Mouse (Mus musculus) ES-Bruce4 (cell line): ENCODE results near the gene Phactr1. TPM values are rescaled to one million over a fixed set of nuclear protein-coding genes. Genes with fewer than 3 reads are reported as not detected.

Source experiments
- H3K27ac ChIP-seq: 2 replicates; pipeline ENCODE4 v1.5.1; 2012; ENCODE audit warnings: low read length, inconsistent platforms; ENCODE audit not compliant: insufficient read depth
- H3K27me3 ChIP-seq: 2 replicates; pipeline ENCODE4 v1.6.1; 2012; ENCODE audit warnings: mild to moderate bottlenecking, low read length, inconsistent platforms; ENCODE audit not compliant: control insufficient read depth, poor library complexity, insufficient read depth, severe bottlenecking
- H3K36me3 ChIP-seq: 2 replicates; pipeline ENCODE4 v1.6.1; 2012; ENCODE audit warnings: inconsistent platforms, mild to moderate bottlenecking, low read length, moderate library complexity; ENCODE audit not compliant: control insufficient read depth, poor library complexity, insufficient read depth, severe bottlenecking
- H3K4me1 ChIP-seq: one replicate; pipeline ENCODE4 v1.8.1; 2011; ENCODE audit warnings: low read length; ENCODE audit not compliant: control insufficient read depth, insufficient read depth
- H3K4me3 ChIP-seq: 2 replicates; pipeline ENCODE4 v1.5.1; 2011; ENCODE audit warnings: low read depth, mild to moderate bottlenecking, low read length
- H3K9ac ChIP-seq: 2 replicates; pipeline ENCODE4 v1.6.1; 2012; ENCODE audit warnings: low read depth, mild to moderate bottlenecking, inconsistent platforms; ENCODE audit not compliant: poor library complexity, severe bottlenecking
- H3K9me3 ChIP-seq: replicated peaks from 2 replicates; pipeline ENCODE4 v1.6.1; 2012; ENCODE audit warnings: mild to moderate bottlenecking, low read length, inconsistent platforms; ENCODE audit not compliant: control insufficient read depth, poor library complexity, insufficient read depth, severe bottlenecking
- CTCF ChIP-seq: IDR thresholded peaks from one replicate; pipeline ENCODE4 v1.8.1; 2011; ENCODE audit warnings: low read depth, low read length
- EP300 ChIP-seq: IDR thresholded peaks from 2 replicates; pipeline ENCODE4 v1.6.1; 2011; ENCODE audit warnings: low read depth, low read length; ENCODE audit not compliant: insufficient read depth
- POLR2A ChIP-seq: IDR thresholded peaks from one replicate; pipeline ENCODE4 v1.8.1; 2011; ENCODE audit warnings: low read length; ENCODE audit not compliant: insufficient read depth
- polyA plus RNA-seq: library from polyadenylated mRNA; stranded (reverse); fragments of >200 nt; gene quantifications from 2 replicates; pipeline ENCODE4 v1.2.4, GENCODE M21; 2011; ENCODE audit warnings: low read depth; ENCODE audit not compliant: missing spikeins, insufficient read depth, insufficient read length

Phactr1 gene
- polyA plus RNA-seq, 1 experiment: 0.96 TPM

- H3K9ac ChIP-seq: no peak overlapping the region
- no peaks in the 10 kb centered on the region for H3K36me3 ChIP-seq
- H3K27ac ChIP-seq: no peak overlapping the region
- TF ChIP-seq CTCF (no peak), POLR2A (no peak), EP300 (no peak)
- H3K9me3 ChIP-seq: no peaks in the 10 kb centered on the region
- H3K4me1 ChIP-seq: no peaks in the 10 kb centered on the region
- no peak overlapping the region for H3K4me3 ChIP-seq
- no peaks in the 10 kb centered on the region for H3K27me3 ChIP-seq
Observed at GRCm38 (mm10) chr13:43157370-43157769, 476.9 kb downstream of the Phactr1 start.

DNA sequence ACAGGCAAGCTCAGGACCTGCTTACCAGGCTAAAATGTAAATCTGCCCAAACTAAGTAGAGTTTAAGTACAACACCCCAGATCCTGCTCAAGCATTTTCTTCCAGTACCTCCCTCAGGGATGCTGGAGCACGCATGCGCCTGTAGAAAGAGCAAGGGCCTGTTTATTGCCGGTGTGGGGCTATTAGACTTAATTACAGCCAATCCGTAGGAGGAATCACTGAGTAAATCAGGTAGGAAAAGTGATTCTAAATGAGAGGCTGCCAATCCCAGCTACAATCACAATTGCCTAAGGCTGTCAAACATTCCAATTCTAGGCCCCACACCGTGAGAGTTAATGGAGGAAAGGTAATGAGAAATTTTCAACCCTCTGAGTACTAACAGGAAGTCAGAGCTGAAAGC lies 477.9 kb downstream of the Phactr1 start:
- no peaks in the 10 kb centered on the region for H3K36me3 ChIP-seq
- no peaks in the 10 kb centered on the region for H3K4me1 ChIP-seq

GRCm38 (mm10) chr13:43159429-43159828 lies 479.0 kb downstream of the Phactr1 start:
- Histone ChIP-seq H3K9ac (no peak overlapping the region), H3K36me3 (no peaks in the 10 kb centered on the region), H3K27me3 (no peaks in the 10 kb centered on the region), H3K4me1 (no peaks in the 10 kb centered on the region), H3K27ac (no peak overlapping the region), H3K9me3 (no peaks in the 10 kb centered on the region), H3K4me3 (no peak overlapping the region)
- TF ChIP-seq CTCF: no peak
- TF ChIP-seq EP300: no peak
- TF ChIP-seq POLR2A: no peak

More for the DNA sequence above, 477.9 kb downstream of the Phactr1 start:
- Histone ChIP-seq H3K4me3 (no peak overlapping the region), H3K9me3 (no peaks in the 10 kb centered on the region), H3K27ac (no peak overlapping the region), H3K27me3 (no peaks in the 10 kb centered on the region), H3K9ac (no peak overlapping the region)
- no peak for TF ChIP-seq CTCF
- TF ChIP-seq EP300: no peak
- no peak for TF ChIP-seq POLR2A

- no peaks in the 10 kb centered on the region for H3K9me3 ChIP-seq
- TF ChIP-seq EP300: no peak
- no peak for TF ChIP-seq CTCF
- TF ChIP-seq POLR2A: no peak
- no peaks in the 10 kb centered on the region for H3K36me3 ChIP-seq
- no peak overlapping the region for H3K4me3 ChIP-seq
- no peak overlapping the region for H3K27ac ChIP-seq
- no peaks in the 10 kb centered on the region for H3K27me3 ChIP-seq
- H3K4me1 ChIP-seq: no peaks in the 10 kb centered on the region
- no peak overlapping the region for H3K9ac ChIP-seq
Observed at GRCm38 (mm10) chr13:43167721-43168120, 487.3 kb downstream of the Phactr1 start.

GRCm38 (mm10) chr13:43171020-43171710 lies 490.7 kb downstream of the Phactr1 start, which contains the start of gene Tbc1d7:
Gene Tbc1d7, minus strand, starts transcription at chr13:43171501.
- H3K27me3 ChIP-seq: no peaks in the 10 kb centered on the region

DNA sequence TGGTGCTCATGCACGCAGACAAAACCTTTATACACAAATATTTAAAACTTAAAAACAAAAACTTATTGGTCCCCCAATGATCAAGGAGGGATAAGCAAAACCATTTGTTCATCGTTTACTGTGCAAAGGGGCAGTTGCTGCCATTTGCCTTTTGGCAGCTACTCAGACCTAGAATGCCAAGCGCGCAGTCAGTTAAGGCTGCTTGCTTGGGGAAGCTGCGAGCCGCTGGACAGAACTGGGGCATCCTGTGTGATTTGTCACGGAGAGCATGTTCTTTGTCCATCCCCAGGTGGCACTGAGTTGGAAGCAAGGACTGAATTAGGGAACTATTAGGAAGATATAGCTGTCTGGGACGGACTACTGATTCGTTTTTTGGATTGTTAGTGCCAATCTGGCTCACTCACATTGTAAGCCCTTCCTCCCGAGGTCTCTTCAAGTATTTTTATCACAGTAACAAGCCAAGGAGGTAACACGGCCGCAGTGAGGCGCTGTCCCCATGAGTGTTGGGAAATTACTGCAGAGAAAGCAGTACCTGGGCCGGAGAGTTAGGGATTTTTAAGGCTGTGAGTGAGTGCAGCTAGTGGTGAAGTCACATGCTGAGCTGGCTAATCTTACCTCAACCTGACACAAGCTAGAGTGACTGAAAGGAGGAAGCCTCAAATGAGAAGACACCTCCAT lies 491.8 kb downstream of the Phactr1 start:
- Histone ChIP-seq H3K9ac (peak overlapping the region; percentile 63), H3K4me3 (peak overlapping the region; percentile 74), H3K27ac (0 out of 2 replicates have a peak overlapping the region, but pooled peaks have one; percentile 4), H3K9me3 (no peaks in the 10 kb centered on the region), H3K36me3 (no peaks in the 10 kb centered on the region), H3K4me1 (no peaks in the 10 kb centered on the region), H3K27me3 (no peaks in the 10 kb centered on the region)
- no peak for TF ChIP-seq EP300
- no peak for TF ChIP-seq POLR2A
- TF ChIP-seq CTCF: peak; percentile 84

More at GRCm38 (mm10) chr13:43171020-43171710, 490.7 kb downstream of the Phactr1 start, which contains the start of gene Tbc1d7:
- Histone ChIP-seq H3K36me3 (no peaks in the 10 kb centered on the region), H3K27ac (0 out of 2 replicates have a peak within 1 kb of the TSS, but pooled peaks have one; percentile 4), H3K4me3 (peak within 1 kb of the TSS; percentile 89), H3K4me1 (no peaks in the 10 kb centered on the region), H3K9ac (peak within 1 kb of the TSS; percentile 63), H3K9me3 (no peaks in the 10 kb centered on the region)
- TF ChIP-seq POLR2A: peak; percentile 74
- TF ChIP-seq EP300: 0 out of 2 replicates have a peak, but pooled peaks have one; percentile 20
- no peak for TF ChIP-seq CTCF
